Mouse (Mus musculus) mature B cell (primary cell): ENCODE measurements around the gene Acsl1.

Source experiments
- in situ Hi-C: fragments of 300-500 bp; cut with MboI; formaldehyde crosslinking; loops from 2 replicates; pipeline ENCODE4 v1.14.3; 2019

Gene Acsl1

DNA sequence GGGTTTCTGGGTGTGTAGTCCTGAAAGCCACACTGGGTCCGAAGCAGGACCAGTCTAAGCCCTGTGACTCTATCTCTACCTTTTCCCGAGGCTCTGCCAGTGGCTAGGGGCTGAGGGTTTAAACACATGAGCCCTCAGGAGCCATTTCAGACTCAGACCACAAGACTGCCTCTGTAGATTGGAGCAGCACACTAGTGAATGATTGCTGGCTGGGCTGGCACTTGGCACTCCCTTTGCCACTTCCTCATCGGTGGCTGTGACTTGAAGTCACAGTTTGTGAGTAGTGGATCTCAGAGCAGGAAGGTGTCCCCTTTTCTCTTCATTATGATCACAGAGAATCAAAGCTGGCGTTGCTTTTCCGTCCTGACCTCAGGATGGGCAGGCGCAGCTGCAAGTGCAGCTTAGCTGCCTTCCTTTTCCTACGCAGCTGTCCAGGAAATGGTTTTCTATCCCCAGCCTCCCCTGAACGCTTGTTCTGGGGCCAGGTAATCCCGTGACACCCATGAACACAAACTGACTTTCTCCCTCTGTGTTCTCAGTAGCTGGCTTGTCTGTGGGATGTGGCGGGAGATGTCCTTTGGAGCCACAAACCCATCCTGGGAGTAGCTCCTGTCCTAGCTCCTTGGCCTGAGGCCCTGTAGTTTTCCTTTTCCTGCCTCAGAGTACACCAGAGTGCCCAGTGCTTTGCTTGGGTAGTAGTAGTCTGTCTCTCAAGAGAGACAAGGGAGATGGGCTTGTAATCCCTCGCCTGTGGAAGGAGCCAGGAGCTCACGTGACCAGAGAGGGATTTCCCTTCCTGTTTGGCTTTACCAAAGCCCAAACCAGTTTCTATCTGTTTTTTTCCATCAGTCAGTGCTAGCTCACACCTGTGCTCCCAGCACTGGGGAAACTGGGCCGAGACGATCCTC, 37.9 kb downstream of the Acsl1 start:
- in situ Hi-C loops: no loop called here

DNA sequence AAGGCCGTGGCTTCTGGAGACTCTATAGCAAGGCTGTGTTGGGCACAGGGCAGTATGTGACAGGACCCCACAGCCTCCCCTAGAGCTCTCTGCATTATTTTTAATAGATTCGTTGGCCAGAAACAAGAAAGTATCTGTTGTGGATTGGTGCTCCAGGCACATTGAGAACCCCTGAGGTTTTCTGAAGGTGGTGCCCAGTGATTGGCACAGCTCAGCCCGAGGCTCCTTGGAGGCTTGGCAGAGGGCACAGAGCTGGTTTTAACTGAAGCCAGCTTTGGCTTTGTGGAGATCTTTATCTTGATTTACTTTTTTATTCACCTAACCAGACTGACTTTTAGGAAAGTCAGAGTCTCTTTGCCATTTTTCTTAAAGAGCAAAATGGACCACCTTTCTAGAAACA, 38.6 kb downstream of the Acsl1 start:
- in situ Hi-C loops: no loop called here

DNA sequence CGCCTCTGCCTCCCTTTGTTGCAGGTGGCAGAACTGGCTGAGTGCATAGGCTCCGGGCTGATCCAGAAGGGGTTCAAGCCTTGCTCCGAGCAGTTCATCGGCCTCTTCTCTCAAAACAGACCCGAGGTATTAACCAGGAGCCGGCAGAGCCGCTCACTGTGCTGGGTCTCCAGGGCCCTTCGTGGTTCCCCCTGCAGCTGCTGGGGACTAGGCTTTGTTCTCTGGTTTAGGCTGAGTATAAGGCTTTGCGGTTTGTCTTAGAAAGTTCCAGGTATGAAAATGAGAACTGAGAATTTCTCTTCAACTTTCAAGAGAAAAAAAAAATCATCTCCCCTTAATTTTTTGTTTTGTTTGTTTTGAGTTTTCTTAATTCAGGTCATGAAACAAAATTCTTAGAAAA, 40.5 kb downstream of the Acsl1 start:
- in situ Hi-C loops: no loop called here

DNA sequence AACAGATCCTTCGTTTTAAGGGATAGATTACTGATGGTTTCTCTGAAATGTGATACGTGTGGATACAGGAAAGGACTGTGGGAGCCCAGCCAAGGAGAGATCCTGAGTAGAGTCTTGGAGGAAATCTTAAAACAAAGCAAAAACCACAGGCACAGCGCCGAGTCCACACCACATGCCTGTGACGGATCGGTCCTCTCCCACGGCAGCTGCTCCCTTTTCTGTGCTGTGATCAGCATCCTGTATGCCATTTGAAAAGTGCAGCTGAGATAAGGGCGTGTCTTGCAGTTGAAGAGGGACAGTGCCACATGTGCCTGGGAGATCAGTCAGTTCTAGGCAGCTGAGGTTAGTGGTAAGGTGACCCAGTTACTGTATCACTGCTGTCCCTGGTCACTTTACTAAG, 41.7 kb downstream of the Acsl1 start:
- in situ Hi-C loops: no loop called here

DNA sequence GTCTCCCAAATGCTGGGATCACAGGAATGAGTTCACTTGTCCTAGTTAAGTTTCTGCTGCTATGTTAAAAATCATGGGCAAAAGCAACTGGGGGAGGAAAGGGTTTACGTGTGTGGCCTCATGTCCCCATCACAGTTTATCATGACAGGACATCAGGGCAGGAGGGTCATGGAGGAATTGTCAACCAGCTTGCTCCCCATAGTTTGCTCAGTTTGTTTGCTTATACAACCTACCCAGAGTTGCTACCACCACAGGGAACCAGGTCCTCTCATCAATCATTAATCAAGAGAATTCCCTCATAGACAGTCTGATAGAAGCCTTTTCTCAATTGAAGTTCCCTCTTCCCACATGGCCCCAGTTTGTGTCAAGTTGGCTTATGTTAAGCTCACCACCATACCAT, 43.2 kb downstream of the Acsl1 start:
- in situ Hi-C loops: no loop called here

DNA sequence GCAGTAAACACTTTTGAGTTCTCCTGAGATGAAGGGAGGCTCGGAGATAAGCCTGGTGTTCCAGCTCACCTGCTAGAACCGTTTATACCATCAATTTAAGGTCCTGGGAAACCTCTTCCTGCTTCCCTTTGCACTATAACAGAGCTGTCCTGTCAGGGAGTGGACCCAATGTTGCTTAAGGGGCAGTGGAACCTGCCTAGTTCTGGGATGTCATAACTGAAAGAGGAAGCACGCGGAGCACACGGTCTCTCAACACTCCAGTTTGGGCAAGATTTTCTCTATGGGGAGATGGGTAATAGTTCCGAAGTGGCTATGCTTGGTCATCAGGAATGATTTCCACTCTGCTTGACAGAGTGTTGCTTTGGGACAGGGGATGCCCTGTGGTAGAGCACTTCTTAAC, 49.8 kb downstream of the Acsl1 start:
- in situ Hi-C loops: no loop called here

DNA sequence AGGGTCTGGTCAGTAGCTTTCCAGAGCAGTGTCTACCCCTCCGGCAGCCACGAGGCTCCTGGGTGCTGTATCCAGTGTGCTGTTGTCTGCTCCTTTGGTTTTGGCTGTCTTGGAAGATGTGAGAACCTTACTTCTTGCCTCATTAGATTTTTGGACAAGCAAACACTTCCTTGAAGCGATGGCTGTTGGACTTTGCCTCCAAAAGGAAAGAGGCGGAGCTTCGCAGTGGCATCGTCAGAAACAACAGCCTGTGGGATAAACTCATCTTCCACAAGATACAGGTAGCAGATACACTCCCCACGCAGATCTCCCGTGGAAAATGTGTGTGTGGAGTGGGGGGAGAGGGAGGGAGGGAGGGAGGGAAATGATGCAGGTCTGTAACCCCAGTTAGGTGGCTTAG, 55.3 kb downstream of the Acsl1 start:
- in situ Hi-C loops: no loop called here

DNA sequence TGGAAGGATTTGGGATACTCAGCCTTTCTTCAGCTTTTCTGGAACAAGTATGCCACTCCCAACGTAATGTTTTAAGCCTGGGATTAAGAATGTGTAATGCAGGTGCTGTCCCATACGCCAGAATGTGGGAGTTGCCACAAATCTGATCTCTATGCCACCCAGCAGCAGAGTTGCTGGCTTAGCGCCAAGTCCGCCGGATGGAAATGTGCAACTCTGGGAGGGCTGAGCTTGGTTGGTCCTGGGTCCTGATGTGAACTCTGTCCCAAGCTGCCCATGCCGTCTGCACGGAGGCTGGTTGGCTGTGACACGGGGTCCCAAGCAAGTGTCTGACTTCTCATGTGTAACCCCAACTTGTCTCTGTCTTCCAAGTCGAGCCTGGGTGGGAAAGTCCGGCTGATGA, 56.0 kb downstream of the Acsl1 start:
- in situ Hi-C loops: no loop called here

DNA sequence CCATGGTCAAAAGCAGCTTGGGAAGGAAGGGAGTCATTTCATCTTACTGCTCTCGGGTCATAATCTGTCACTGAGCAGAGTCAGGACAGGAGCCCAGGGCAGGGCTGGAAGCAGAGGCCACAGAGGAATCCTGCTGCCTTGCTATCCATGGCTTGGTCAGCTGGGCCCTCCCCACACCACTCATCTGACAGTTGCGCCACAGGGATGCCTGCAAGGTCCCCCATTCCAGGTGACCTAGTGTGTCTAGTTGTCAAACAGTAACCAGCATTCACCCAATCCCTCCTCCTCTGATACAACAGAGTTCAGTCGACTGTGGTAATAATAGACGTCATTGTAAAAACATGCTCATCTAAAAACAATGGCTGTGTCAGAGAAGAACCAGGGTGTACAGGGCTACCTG, 58.7 kb downstream of the Acsl1 start:
- in situ Hi-C loops: no loop called here

DNA sequence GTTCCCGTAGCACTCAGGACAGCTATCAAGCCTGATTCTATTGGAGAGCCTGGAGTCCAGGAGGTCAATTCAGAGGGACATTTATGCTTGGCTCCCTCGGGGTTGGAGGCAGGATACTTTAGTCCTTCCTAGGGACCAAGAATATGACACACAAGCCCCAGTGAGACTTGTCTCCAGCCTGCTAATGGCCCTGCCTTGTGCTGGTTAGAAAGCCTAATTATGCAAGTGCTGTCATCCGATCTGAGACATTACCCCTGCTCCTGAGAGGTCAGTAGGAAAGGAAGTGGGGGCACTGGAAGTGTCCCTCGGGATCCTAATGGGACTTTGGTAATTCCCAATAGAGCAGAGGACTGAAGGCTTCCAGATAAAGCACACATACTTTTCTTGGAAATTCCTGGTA, 59.7 kb downstream of the Acsl1 start:
- in situ Hi-C loops: no loop called here

DNA sequence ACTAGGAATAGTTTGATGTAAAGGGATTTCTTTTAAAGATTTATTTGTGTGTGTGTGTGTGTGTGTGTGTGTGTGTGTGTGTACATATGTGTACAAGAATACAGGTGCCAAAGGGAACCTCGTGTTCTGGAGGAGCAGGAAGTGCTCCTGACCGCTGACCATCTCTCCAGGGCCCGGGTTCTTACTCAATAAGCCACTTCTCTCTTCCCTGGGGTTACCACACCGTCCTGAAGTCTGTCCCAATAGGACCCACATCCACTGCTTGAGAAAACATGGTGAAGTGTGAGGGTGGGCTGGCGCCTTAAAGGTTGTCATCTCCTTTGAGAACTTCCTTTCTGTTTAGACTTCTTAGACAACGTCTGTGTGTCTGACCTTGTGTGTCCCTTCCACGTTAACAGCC, 63.1 kb downstream of the Acsl1 start:
- in situ Hi-C loops: no loop called here

DNA sequence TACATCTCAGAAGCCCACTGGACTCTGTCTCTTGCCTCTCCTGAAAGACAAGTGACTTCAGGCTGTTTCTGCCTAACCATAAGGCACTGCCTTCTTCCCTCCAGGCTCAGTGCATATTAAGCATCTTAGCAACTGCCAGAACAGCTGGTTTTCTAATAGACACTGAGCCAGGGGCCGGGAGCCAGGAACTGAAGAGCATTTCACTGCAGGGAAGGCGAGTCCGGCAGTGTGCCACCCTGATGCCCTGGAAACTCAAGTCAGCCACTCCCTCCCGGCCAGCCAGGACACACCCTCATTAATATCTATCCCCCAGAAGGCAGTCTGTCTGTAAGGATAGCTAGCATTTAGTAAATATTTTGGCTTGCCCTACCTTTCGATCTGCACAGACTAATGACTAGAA, 68.9 kb downstream of the Acsl1 start:
- in situ Hi-C loops: no loop called here

DNA sequence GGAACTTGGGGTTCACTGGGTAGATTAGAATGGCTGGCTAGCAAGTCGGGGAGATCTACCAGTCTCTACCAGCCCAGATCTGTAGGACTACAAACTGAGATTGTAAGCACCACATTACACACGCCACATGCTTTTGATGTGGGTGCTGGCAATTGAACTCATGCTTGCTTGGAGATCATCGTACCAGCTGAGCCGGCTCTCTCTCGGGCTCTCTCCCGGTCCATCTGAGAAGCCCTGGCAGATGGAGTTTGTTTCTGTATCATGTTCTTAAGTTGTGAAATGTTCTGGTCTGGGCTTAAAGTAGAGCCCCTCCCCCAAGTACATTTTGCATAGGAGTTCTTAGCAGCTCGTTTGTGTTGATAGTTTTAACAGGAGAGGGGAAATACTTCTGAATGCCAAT, 72.4 kb downstream of the Acsl1 start:
- in situ Hi-C loops: no loop called here

DNA sequence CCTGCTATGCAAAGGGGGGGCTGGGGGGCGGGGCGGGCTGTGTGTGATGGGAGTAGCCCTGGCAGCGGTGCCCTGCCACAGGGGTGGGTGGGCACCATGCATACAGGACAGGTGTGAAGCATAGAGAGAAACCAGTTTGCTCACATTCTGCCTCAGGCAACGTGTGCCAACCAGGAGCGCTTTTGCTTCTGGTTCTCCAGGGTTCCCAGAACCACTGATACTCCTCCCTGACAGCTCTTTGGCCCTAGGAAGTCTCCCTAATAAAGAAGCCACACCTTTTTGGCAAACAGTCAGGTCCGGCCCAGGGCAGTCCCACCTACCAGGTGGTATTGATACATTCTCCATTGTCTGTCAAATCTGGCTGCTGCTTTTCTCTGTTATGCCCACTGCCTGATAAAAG, 72.8 kb downstream of the Acsl1 start:
- in situ Hi-C loops: no loop called here

DNA sequence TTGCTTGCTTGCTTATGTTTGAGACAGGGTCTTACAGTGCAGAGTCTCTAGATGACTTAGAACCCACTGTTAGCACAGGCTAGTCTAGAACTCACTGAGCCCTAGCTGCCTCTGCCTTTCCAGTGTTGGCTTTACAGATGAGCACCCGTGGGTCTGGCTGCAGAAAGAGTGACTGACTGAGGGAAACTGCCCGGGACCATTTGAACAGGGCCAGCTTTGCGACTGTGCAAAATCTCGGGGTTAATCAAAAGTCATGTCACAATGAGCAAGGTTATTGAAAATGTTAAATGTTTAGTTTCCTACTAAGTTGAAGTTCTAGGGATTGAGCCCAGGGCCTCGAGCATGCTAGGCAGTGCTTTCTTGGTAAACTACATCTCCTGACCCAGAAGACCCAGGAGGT, 75.0 kb downstream of the Acsl1 start:
- in situ Hi-C loops: loop anchor here (5.0 kb wide), 1 partner anchor 224 kb away; no protein-coding TSS in a partner anchor

DNA sequence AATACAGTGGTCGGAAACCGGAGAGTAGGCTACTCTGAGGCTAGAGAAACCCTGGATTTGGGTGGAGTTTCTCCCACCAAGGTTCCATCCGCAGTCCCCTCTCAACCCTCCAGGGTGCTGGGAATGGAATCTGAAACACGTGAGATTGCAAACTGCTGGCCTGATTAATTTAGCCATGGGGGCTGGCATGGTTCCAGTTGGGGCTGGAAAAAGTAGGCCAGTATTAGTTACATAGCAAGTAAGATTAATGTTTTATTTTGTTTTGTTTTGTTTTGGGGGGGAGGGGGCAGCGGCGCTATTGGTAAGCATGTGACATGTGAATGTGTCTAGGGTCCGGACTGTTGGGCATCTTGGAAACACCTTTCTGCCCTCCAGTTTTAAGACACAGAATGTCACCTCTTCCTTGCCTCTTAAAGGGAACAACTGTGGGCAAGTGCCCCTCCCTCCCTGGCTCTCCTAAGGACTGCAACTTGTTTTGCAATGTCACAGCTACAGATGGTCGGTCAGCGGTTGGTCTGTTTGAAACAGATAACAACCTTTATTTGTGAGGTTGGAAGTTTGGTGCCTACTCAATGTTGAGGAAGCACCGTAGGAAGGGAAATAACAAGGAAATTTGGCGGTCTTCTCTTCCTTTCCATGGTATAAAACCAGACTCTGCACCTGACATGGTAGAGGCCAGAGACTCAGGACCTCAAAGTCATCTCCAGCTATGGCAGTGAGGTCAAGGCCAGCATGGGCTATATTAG, 75.8 kb downstream of the Acsl1 start:
- in situ Hi-C loops: loop anchor here (5.0 kb wide), 1 partner anchor 224 kb away; no protein-coding TSS in a partner anchor

DNA sequence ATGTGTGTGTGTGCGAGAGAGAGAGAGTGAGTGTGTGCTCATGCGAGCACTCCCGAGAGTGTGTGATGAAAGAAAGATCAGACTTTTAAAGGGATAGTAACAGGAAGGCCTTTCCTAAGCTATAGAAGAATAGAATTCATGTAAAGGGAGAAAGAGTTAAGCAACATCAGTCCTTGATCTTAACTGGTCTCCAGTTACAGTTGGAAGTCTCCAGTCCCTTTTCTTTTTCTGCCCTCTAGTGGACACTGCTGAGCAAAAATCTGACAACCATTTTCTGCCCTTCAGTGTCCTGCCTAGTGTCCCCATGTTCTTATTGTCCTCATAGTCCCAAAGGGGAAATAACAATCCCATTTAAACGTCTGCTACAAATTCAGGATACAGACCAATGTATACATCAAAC, 76.4 kb downstream of the Acsl1 start:
- in situ Hi-C loops: loop anchor here (5.0 kb wide), 1 partner anchor 225 kb away; no protein-coding TSS in a partner anchor

DNA sequence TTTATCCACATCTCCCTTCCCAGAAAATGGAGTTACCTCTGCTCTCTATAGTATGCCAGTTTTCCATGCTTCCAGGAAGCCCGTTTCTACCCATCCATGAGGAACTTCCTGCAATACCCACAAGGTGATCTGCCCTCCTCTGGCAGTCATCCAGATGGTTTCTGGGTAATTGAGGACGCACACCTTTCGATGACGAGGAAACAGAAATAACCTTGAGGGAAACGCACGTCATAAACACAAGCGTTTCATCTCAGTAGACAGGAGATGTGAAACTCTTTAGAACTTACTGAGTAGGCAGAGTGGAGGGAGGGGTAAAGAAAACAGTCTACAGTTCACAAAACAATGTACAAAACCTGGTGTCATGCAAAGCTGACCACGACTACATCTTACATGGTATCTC, 79.2 kb downstream of the Acsl1 start:
- in situ Hi-C loops: loop anchor here (25.0 kb wide), 1 partner anchor 812 kb away; no protein-coding TSS in a partner anchor

DNA sequence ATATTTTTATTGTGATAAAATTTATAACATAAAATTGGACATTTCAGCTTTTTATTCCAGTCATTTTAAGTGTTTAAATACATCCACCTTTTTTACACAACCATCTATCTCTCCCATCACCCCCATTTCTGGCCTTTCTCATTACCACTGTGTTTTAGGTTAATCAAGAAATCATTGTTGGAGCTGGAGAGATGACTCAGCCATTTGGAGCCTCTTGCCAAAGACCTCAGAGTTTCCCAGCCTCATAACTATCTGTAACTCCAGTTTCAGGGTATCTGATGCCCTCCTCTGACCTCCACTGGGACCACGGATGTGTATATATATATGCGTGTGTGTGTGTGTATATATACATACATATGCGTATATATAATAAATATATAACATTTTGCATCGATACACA, 80.2 kb downstream of the Acsl1 start:
- in situ Hi-C loops: loop anchor here (25.0 kb wide), 1 partner anchor 811 kb away; no protein-coding TSS in a partner anchor

DNA sequence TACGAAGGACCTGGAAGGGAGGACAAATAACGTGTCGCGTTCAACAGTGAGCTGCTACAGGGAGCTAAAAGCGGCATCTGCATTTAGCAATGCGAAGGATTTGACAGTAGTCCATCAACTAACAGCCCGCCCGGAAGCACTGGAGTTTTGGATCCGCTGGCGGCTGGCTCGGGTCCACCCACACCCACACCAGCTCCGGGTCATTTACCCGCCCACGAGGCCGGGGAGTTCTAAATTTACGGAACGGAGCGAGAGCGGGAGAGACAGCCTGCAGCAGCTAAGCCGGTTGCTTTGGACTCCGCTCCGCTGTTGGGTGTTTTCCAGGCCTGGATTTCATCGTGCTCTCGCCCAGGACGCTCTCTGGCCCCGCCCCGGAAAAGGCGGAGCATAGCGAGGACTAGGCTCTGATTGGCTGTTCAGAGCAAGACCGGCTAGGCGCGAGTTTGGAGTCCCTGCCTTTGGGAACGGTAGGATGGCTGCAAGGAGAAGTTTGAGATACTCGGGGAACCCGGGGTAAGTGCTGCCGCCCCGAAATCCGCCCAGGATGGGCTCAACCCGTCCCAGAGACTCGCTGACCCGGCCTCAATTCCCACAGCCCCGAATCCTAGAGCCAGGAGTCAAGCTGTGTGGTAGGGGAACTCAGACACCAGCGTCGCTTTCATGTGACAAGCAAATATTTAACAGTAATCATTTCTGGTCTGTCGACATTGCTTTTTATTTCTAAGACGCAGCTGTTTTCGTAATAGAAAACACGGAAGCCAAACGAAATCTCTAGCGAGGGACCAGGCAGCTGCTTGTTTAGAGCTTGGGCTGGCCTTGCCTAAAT, 81.0 kb downstream of the Acsl1 start, which contains the start of gene Cenpu:
TSS of gene Cenpu (plus strand) at position 414 of the 826 bp plus-strand sequence.
- in situ Hi-C loops: loop anchor here (25.0 kb wide), 1 partner anchor 810 kb away; no protein-coding TSS in a partner anchor

DNA sequence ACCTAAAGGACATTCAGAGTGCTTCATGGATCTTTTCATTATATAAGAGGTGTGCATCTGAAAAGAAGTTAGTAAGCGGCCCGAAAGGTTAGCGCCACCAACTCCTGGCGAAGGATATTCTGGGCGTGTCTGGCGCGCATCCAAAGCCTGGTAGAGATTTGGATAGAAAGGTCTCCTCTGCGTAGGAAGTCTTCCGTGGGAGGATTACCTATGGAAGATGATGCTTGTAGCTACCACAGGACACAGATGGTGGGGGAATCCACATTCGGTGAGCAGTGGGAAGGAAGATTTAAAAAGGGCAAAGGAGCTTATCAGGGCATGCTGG, 81.6 kb downstream of the Acsl1 start:
- in situ Hi-C loops: loop anchor here (25.0 kb wide), 1 partner anchor 810 kb away; no protein-coding TSS in a partner anchor

DNA sequence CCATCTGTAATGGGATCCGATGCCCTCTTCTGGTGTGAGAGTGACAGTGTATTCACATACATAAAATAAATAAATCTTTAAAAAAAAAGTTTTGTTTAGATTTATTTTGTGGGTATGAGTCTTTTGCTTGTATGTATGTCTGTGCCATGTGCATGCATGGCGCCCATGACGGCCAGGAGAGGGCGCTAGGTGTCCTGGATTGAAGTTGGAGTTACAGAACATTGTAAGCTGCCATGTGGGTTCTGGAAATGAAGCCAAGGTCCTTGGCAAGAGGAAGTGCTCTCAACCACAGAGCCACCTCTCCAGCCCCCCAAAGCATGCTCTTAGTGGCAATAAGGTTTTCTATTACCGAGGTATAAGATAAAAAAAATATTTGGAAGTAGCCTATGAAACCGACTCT, 88.6 kb downstream of the Acsl1 start:
- in situ Hi-C loops: loop anchor here (25.0 kb wide), 1 partner anchor 803 kb away; no protein-coding TSS in a partner anchor
